Mouse (Mus musculus): ENCODE data around the gene Rfwd3. TPM values are rescaled to one million over a fixed set of nuclear protein-coding genes. Genes with fewer than 3 reads are reported as not detected.

Gene Rfwd3
- 33.5 and 36.7 TPM in 2 replicates for polyA plus RNA-seq (2015; fragmentation: Nextera tagmentation; extraction: Ambion mirVana)

- peaks cover 11% of the 10 kb centered on the region for H3K4me1 ChIP-seq (replicated peaks; ENCODE audit: control insufficient read depth, insufficient read depth, low read length)
- peak within 1 kb of the TSS; percentile 62 for H3K4me2 ChIP-seq (ENCODE audit: low read length)
- H3K36me3 ChIP-seq (ENCODE audit: control insufficient read depth, insufficient read depth): peaks cover 5% of the 10 kb centered on the region; the same call in 1 of the 2 replicates
- peak; percentile 99 for ATAC-seq
- under 1% methylated on average over 64 of the region's 67 CpGs for WGBS
- H3K27me3 ChIP-seq (replicated peaks; ENCODE audit: control insufficient read depth, insufficient read depth, low read length): no peaks in the 10 kb centered on the region
- H3K9ac ChIP-seq (replicated peaks; ENCODE audit: low read depth, low read length): peak within 1 kb of the TSS; percentile 90
- peak within 1 kb of the TSS; percentile 89 for H3K4me3 ChIP-seq (replicated peaks; ENCODE audit: low read length)
- no peaks in the 10 kb centered on the region for H3K9me3 ChIP-seq (ENCODE audit: control insufficient read depth, low read length)
- H3K27ac ChIP-seq (ENCODE audit: low read length): peak within 1 kb of the TSS; percentile 66
These were observed at the start of gene Rfwd3 for GRCm38 (mm10) chr8:111299821-111300568. TSS of gene Rfwd3 (minus strand) at chr8:111300222.

- no peak for ATAC-seq
- H3K27me3 ChIP-seq (replicated peaks; ENCODE audit: control insufficient read depth, insufficient read depth, low read length): 0 out of 2 replicates have a peak, but pooled peaks cover 3% of the 10 kb centered on the region
- H3K9ac ChIP-seq (replicated peaks; ENCODE audit: low read depth, low read length): no peak overlapping the region
- H3K4me1 ChIP-seq (replicated peaks; ENCODE audit: control insufficient read depth, insufficient read depth, low read length): peaks cover under 1% of the 10 kb centered on the region
- H3K36me3 ChIP-seq (ENCODE audit: control insufficient read depth, insufficient read depth): no peaks in the 10 kb centered on the region
- H3K4me3 ChIP-seq (replicated peaks; ENCODE audit: low read length): no peak overlapping the region
- H3K4me2 ChIP-seq (ENCODE audit: low read length): no peak overlapping the region
- 18% methylated on average over 5 of the region's 5 CpGs for WGBS
- H3K27ac ChIP-seq (ENCODE audit: low read length): no peak overlapping the region
- H3K9me3 ChIP-seq (ENCODE audit: control insufficient read depth, low read length): no peaks in the 10 kb centered on the region
These were observed 43.2 kb upstream of the Rfwd3 start for GRCm38 (mm10) chr8:111343225-111343624.

GRCm38 (mm10) chr8:111340186-111340585, 40.2 kb upstream of the Rfwd3 start:
- no peak overlapping the region for H3K4me3 ChIP-seq (replicated peaks; ENCODE audit: low read length)
- H3K27me3 ChIP-seq (replicated peaks; ENCODE audit: control insufficient read depth, insufficient read depth, low read length): 0 out of 2 replicates have a peak, but pooled peaks cover 3% of the 10 kb centered on the region
- no peaks in the 10 kb centered on the region for H3K9me3 ChIP-seq (ENCODE audit: control insufficient read depth, low read length)
- ATAC-seq: no peak
- 72% methylated on average over 3 of the region's 3 CpGs for WGBS
- H3K4me1 ChIP-seq (replicated peaks; ENCODE audit: control insufficient read depth, insufficient read depth, low read length): peaks cover 10% of the 10 kb centered on the region
- H3K36me3 ChIP-seq (ENCODE audit: control insufficient read depth, insufficient read depth): no peaks in the 10 kb centered on the region
- no peak overlapping the region for H3K9ac ChIP-seq (replicated peaks; ENCODE audit: low read depth, low read length)
- no peak overlapping the region for H3K27ac ChIP-seq (ENCODE audit: low read length)
- H3K4me2 ChIP-seq (ENCODE audit: low read length): no peak overlapping the region

GRCm38 (mm10) chr8:111338370-111339208, 38.6 kb upstream of the Rfwd3 start:
- peak overlapping the region; percentile 76 for H3K4me2 ChIP-seq (ENCODE audit: low read length)
- H3K27ac ChIP-seq (ENCODE audit: low read length): no peak overlapping the region
- peaks cover 10% of the 10 kb centered on the region for H3K4me1 ChIP-seq (replicated peaks; ENCODE audit: control insufficient read depth, insufficient read depth, low read length)
- ATAC-seq: no peak
- peak overlapping the region; percentile 48 for H3K4me3 ChIP-seq (replicated peaks; ENCODE audit: low read length)
- H3K36me3 ChIP-seq (ENCODE audit: control insufficient read depth, insufficient read depth): no peaks in the 10 kb centered on the region
- 0 out of 2 replicates have a peak, but pooled peaks cover 3% of the 10 kb centered on the region for H3K27me3 ChIP-seq (replicated peaks; ENCODE audit: control insufficient read depth, insufficient read depth, low read length)
- H3K9me3 ChIP-seq (ENCODE audit: control insufficient read depth, low read length): no peaks in the 10 kb centered on the region
- no peak overlapping the region for H3K9ac ChIP-seq (replicated peaks; ENCODE audit: low read depth, low read length)
- 42% methylated on average over 12 of the region's 12 CpGs for WGBS

- WGBS: 0% methylated on average over 29 of the region's 29 CpGs
- Histone ChIP-seq H3K36me3 (ENCODE audit: control insufficient read depth, insufficient read depth) (no peaks in the 10 kb centered on the region), H3K27ac (ENCODE audit: low read length) (no peak within 1 kb of the TSS), H3K4me1 (replicated peaks; ENCODE audit: control insufficient read depth, insufficient read depth, low read length) (peaks cover 10% of the 10 kb centered on the region), H3K4me2 (ENCODE audit: low read length) (peak within 1 kb of the TSS; percentile 76), H3K27me3 (replicated peaks; ENCODE audit: control insufficient read depth, insufficient read depth, low read length) (0 out of 2 replicates have a peak, but pooled peaks cover 3% of the 10 kb centered on the region), H3K4me3 (replicated peaks; ENCODE audit: low read length) (peak within 1 kb of the TSS; percentile 48), H3K9ac (replicated peaks; ENCODE audit: low read depth, low read length) (peak within 1 kb of the TSS; percentile 54), H3K9me3 (ENCODE audit: control insufficient read depth, low read length) (no peaks in the 10 kb centered on the region)
- no peak for ATAC-seq
These were observed 37.9 kb upstream of the Rfwd3 start, which contains the start of gene Mlkl for GRCm38 (mm10) chr8:111337890-111338347. TSS of gene Mlkl (minus strand) at chr8:111338177.

- Histone ChIP-seq H3K27me3 (replicated peaks; ENCODE audit: control insufficient read depth, insufficient read depth, low read length) (0 out of 2 replicates have a peak, but pooled peaks cover 3% of the 10 kb centered on the region), H3K36me3 (ENCODE audit: control insufficient read depth, insufficient read depth) (no peaks in the 10 kb centered on the region), H3K9me3 (ENCODE audit: control insufficient read depth, low read length) (no peaks in the 10 kb centered on the region), H3K4me2 (ENCODE audit: low read length) (peak overlapping the region; percentile 76), H3K27ac (ENCODE audit: low read length) (no peak overlapping the region), H3K4me1 (replicated peaks; ENCODE audit: control insufficient read depth, insufficient read depth, low read length) (peaks cover 10% of the 10 kb centered on the region), H3K4me3 (replicated peaks; ENCODE audit: low read length) (peak overlapping the region; percentile 48), H3K9ac (replicated peaks; ENCODE audit: low read depth, low read length) (peak overlapping the region; percentile 54)
- no peak for ATAC-seq
- 33% methylated on average over 17 of the region's 17 CpGs for WGBS
These were observed 37.4 kb upstream of the Rfwd3 start for GRCm38 (mm10) chr8:111337311-111337889.

- WGBS: 83% methylated on average over 4 of the region's 4 CpGs
- Histone ChIP-seq H3K4me2 (ENCODE audit: low read length) (no peak overlapping the region), H3K9me3 (ENCODE audit: control insufficient read depth, low read length) (no peaks in the 10 kb centered on the region), H3K27ac (ENCODE audit: low read length) (no peak overlapping the region), H3K4me3 (replicated peaks; ENCODE audit: low read length) (no peak overlapping the region), H3K4me1 (replicated peaks; ENCODE audit: control insufficient read depth, insufficient read depth, low read length) (peaks cover 10% of the 10 kb centered on the region), H3K27me3 (replicated peaks; ENCODE audit: control insufficient read depth, insufficient read depth, low read length) (0 out of 2 replicates have a peak, but pooled peaks cover 3% of the 10 kb centered on the region), H3K36me3 (ENCODE audit: control insufficient read depth, insufficient read depth) (no peaks in the 10 kb centered on the region), H3K9ac (replicated peaks; ENCODE audit: low read depth, low read length) (no peak overlapping the region)
- no peak for ATAC-seq
These were observed 36.7 kb upstream of the Rfwd3 start for GRCm38 (mm10) chr8:111336692-111337091.

GRCm38 (mm10) chr8:111325222-111325790, 25.3 kb upstream of the Rfwd3 start:
- no peaks in the 10 kb centered on the region for H3K9me3 ChIP-seq (ENCODE audit: control insufficient read depth, low read length)
- H3K27me3 ChIP-seq (replicated peaks; ENCODE audit: control insufficient read depth, insufficient read depth, low read length): no peaks in the 10 kb centered on the region
- no peaks in the 10 kb centered on the region for H3K36me3 ChIP-seq (ENCODE audit: control insufficient read depth, insufficient read depth)
- H3K4me2 ChIP-seq (ENCODE audit: low read length): no peak overlapping the region
- ATAC-seq: no peak
- WGBS: 89% methylated on average over 6 of the region's 6 CpGs
- no peak overlapping the region for H3K27ac ChIP-seq (ENCODE audit: low read length)
- H3K4me1 ChIP-seq (replicated peaks; ENCODE audit: control insufficient read depth, insufficient read depth, low read length): no peaks in the 10 kb centered on the region
- no peak overlapping the region for H3K4me3 ChIP-seq (replicated peaks; ENCODE audit: low read length)
- no peak overlapping the region for H3K9ac ChIP-seq (replicated peaks; ENCODE audit: low read depth, low read length)
